Mouse (Mus musculus): Measurements from ENCODE around the gene Inf2. TPM values are rescaled to one million over a fixed set of nuclear protein-coding genes. Genes with fewer than 3 reads are reported as not detected.
A peak's percentile ranks its signal among the peaks of the same experiment; 100 is the strongest.

Gene Inf2
- 1.2 and 1.4 TPM in 2 replicates for polyA plus RNA-seq (2014; fragmentation: Nextera tagmentation; extraction: Ambion mirVana)

DNA sequence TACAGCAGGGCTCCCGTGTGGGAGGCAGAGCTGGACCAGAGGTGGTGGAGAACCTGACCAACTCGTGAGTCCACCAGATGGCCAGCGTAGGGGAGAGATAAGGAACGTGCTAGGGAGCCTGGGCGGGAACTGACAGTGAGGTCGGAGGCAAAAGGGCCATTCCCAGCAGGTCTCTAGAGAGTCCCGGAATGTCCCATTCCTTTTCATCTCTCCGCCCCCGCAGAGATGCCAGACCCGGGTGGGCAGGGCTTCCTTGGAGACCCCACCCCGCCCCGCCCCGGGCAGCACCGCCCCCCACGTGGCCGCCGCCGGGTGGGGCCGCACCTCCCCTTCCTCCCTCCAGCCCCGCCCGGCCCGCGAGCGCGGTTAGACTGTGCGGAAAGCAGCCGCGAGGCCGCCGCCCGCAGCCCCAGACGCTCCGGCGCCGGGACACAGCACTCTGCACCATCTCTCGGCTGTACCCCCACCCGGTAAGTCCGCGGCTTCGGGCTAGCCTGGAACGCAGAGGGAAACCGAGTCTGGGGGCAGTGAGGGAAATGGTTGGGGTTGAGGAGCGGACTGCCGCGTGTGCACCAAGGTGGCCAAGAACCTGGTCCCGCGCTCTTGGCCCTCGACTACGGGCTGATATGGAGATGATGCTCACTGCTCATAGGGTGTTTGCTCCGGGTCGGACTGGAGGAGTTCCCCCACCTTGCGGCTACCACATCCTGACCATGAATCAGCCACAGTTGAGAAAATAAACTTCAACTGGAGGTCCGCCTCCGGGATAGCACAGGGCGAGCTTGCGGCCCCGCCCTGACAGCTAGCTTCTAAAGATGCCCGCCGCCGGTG, at the start of gene Inf2:
Gene Inf2 (plus strand): TSS at position 359 of the 831 bp plus-strand sequence.
- under 1% methylated on average over 42 of the region's 60 CpGs for WGBS
- Histone ChIP-seq H3K4me1 (ENCODE audit: control insufficient read depth, insufficient read depth, low read length) (peaks cover 10% of the 10 kb centered on the region), H3K27ac (ENCODE audit: low read depth, low read length) (no peak within 1 kb of the TSS), H3K4me2 (peak within 1 kb of the TSS; percentile 96), H3K36me3 (ENCODE audit: control insufficient read depth, insufficient read depth, low read length) (no peaks in the 10 kb centered on the region), H3K9ac (ENCODE audit: low read length) (peak within 1 kb of the TSS; percentile 59), H3K9me3 (ENCODE audit: control insufficient read depth, low read length) (no peaks in the 10 kb centered on the region), H3K27me3 (ENCODE audit: control insufficient read depth, insufficient read depth, low read length) (peaks cover 31% of the 10 kb centered on the region), H3K4me3 (ENCODE audit: low read depth, low read length) (peak within 1 kb of the TSS; percentile 44)
- ATAC-seq (ENCODE audit: low FRiP score) = peak; percentile 86
- DNase-seq (ENCODE audit: low spot score, missing footprints) = peak; percentile 94

DNA sequence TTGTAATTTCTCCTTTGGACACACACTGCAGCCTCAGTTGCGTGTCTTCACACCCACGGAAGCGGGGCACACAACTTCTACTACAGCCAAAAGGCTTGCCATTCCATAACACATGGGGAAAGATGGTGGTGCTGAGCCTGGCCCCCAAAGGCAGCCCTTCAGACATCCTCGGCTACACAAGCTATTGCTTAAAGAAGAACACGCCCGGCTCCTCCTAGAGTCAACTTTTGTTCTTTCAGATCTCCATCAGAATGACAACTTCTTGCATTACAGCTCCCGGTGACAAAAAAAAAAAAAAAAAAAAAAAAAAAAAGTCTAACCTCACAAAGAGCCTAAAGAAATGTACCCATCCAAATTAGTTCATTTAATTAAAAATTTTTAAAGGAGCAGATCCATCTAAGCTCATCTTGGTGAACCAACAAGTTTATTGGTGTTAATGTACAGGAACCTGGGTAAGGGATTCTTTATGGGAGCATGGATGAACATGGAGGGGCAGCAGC, 49.1 kb upstream of the Inf2 start:
- H3K4me3 ChIP-seq (ENCODE audit: low read depth, low read length) = no peak overlapping the region
- no peak for DNase-seq (ENCODE audit: low spot score, missing footprints)
- no peaks in the 10 kb centered on the region for H3K27me3 ChIP-seq (ENCODE audit: control insufficient read depth, insufficient read depth, low read length)

DNA sequence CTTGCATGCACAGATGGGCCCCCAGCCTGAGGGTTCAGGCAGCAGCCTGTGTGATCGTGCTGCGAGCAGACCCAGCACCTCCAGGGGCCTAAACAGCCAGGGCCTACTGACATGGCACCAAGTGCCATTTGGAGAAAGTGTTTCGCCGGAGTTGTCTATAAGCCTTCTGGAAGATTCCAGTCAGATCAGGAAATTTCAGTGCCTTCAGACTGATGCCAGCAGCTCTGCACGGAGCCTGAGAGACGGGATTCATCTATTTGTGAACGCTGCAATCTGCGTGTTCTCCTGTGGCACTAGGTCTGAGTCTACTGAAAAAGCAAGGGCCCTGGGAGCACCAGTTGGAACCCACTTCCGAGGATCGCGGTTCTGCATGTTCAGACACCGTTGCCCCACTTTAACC, 48.3 kb upstream of the Inf2 start:
- Histone ChIP-seq H3K36me3 (ENCODE audit: control insufficient read depth, insufficient read depth, low read length) (no peaks in the 10 kb centered on the region), H3K9me3 (ENCODE audit: control insufficient read depth, low read length) (no peaks in the 10 kb centered on the region), H3K4me1 (ENCODE audit: control insufficient read depth, insufficient read depth, low read length) (peaks cover 31% of the 10 kb centered on the region), H3K27me3 (ENCODE audit: control insufficient read depth, insufficient read depth, low read length) (no peaks in the 10 kb centered on the region), H3K27ac (ENCODE audit: low read depth, low read length) (no peak overlapping the region), H3K4me3 (ENCODE audit: low read depth, low read length) (no peak overlapping the region), H3K9ac (ENCODE audit: low read length) (no peak overlapping the region), H3K4me2 (no peak overlapping the region)
- 90% methylated on average over 12 of the region's 12 CpGs for WGBS
- ATAC-seq (ENCODE audit: low FRiP score) = no peak
- no peak for DNase-seq (ENCODE audit: low spot score, missing footprints)

More for the DNA sequence above, 49.1 kb upstream of the Inf2 start:
- Histone ChIP-seq H3K27ac (ENCODE audit: low read depth, low read length) (no peak overlapping the region), H3K9ac (ENCODE audit: low read length) (no peak overlapping the region), H3K9me3 (ENCODE audit: control insufficient read depth, low read length) (no peaks in the 10 kb centered on the region), H3K4me1 (ENCODE audit: control insufficient read depth, insufficient read depth, low read length) (peaks cover 24% of the 10 kb centered on the region), H3K36me3 (ENCODE audit: control insufficient read depth, insufficient read depth, low read length) (no peaks in the 10 kb centered on the region), H3K4me2 (no peak overlapping the region)
- ATAC-seq (ENCODE audit: low FRiP score) = no peak
- 90% methylated on average over 7 of the region's 7 CpGs for WGBS

DNA sequence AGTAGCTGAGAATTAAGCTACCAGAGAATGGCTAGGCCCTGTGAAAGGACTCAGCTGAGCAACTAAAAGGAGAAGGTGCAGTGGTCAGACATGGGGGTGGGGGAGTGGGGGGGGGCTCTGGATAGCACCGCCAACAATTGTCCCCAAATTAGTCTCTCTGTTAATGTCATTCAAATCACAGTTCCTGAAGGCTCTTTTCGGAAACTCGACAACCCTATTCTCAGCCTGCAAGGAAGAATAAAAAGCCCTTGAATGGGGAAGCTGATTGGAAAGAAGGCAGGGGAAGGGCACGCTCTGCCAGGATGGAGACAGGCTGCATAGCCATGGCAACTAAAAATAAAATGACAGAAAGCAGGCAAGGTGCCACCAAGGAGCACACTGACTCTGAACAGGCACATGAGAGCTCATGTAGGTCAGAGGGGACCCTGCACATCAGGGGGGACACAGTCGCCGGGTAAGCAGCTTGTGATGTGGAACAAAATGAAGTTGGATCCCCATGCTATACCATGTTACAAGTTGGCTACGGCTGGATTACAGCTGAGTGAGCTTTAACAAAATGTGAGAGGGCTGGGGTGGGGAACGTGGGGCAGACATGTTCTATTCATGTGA, 47.0 kb upstream of the Inf2 start:
- no peaks in the 10 kb centered on the region for H3K27me3 ChIP-seq (ENCODE audit: control insufficient read depth, insufficient read depth, low read length)
- H3K4me3 ChIP-seq (ENCODE audit: low read depth, low read length) = no peak overlapping the region
- ATAC-seq (ENCODE audit: low FRiP score) (peak; percentile 50), DNase-seq (ENCODE audit: low spot score, missing footprints) (peak; percentile 90)
- H3K9me3 ChIP-seq (ENCODE audit: control insufficient read depth, low read length) = no peaks in the 10 kb centered on the region
- no peak overlapping the region for H3K4me2 ChIP-seq
- peak overlapping the region; percentile 30 for H3K9ac ChIP-seq (ENCODE audit: low read length)
- H3K4me1 ChIP-seq (ENCODE audit: control insufficient read depth, insufficient read depth, low read length) = peaks cover 36% of the 10 kb centered on the region
- H3K36me3 ChIP-seq (ENCODE audit: control insufficient read depth, insufficient read depth, low read length) = no peaks in the 10 kb centered on the region
- 12% methylated on average over 8 of the region's 8 CpGs for WGBS
- H3K27ac ChIP-seq (ENCODE audit: low read depth, low read length) = peak overlapping the region; percentile 57

DNA sequence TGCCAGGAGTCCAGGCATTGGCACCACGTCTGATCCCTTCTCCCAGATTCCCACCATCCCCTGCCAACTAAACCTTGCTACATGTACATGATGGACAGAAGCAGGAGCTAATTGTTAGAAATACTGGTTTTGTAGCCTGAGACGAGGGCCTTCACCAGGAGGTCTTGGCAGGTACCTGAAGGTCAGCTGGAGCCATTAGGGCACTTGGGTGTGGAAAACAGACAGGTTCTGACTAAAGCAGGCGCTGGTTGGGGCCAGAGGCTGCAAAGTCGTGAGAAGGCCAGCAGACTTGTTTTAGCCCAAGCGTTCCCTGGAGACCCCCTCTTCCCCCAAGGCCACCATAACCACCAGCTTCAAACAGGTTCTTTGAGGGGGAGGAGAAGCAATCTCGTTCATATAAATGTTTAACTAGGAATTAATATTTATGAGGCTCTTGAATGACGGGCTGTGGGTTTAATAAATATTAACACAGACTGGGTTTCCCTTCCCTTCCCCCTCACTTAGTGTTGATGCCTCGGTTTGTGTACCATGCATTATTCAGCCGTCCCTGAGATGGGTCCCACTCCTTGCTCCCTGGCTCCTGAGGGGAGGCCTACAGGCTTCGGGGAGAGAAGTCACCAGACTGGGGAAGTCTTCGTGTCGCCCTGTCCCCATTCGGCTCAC, 46.2 kb upstream of the Inf2 start:
- no peak overlapping the region for H3K4me2 ChIP-seq
- no peaks in the 10 kb centered on the region for H3K9me3 ChIP-seq (ENCODE audit: control insufficient read depth, low read length)
- no peaks in the 10 kb centered on the region for H3K27me3 ChIP-seq (ENCODE audit: control insufficient read depth, insufficient read depth, low read length)
- WGBS = 54% methylated on average over 13 of the region's 13 CpGs
- peak overlapping the region; percentile 30 for H3K9ac ChIP-seq (ENCODE audit: low read length)
- DNase-seq (ENCODE audit: low spot score, missing footprints) (peak; percentile 91), ATAC-seq (ENCODE audit: low FRiP score) (peak; percentile 71)
- H3K36me3 ChIP-seq (ENCODE audit: control insufficient read depth, insufficient read depth, low read length) = no peaks in the 10 kb centered on the region
- H3K4me1 ChIP-seq (ENCODE audit: control insufficient read depth, insufficient read depth, low read length) = peaks cover 36% of the 10 kb centered on the region
- H3K27ac ChIP-seq (ENCODE audit: low read depth, low read length) = peak overlapping the region; percentile 57
- H3K4me3 ChIP-seq (ENCODE audit: low read depth, low read length) = no peak overlapping the region

DNA sequence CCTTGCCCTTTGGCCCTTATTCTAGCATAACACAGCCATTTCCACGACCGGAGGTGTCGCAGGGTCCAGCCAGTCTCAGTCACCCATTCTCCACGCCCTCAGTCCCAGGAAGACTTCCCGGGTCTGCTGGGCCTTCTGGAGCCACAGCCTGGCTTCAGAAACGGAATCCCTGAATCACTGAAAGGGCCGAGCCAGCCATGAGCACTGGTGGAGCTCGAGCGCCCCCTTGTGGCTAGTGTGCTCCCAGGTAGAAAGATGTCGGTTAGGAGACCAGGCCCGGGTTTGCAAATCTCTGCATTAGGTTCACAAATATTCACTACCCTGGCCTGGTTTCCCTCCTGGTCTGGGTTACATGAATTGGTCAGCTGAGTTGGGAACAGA, 45.7 kb upstream of the Inf2 start:
- DNase-seq (ENCODE audit: low spot score, missing footprints) (peak; percentile 99), ATAC-seq (ENCODE audit: low FRiP score) (peak; percentile 74)
- Histone ChIP-seq H3K27ac (ENCODE audit: low read depth, low read length) (peak overlapping the region; percentile 57; the same call in 1 of the 2 replicates), H3K9ac (ENCODE audit: low read length) (0 out of 2 replicates have a peak overlapping the region, but pooled peaks have one; percentile 14), H3K27me3 (ENCODE audit: control insufficient read depth, insufficient read depth, low read length) (no peaks in the 10 kb centered on the region), H3K4me1 (ENCODE audit: control insufficient read depth, insufficient read depth, low read length) (peaks cover 36% of the 10 kb centered on the region), H3K36me3 (ENCODE audit: control insufficient read depth, insufficient read depth, low read length) (no peaks in the 10 kb centered on the region), H3K9me3 (ENCODE audit: control insufficient read depth, low read length) (no peaks in the 10 kb centered on the region), H3K4me3 (ENCODE audit: low read depth, low read length) (no peak overlapping the region), H3K4me2 (no peak overlapping the region)
- 5% methylated on average over 11 of the region's 11 CpGs for WGBS

DNA sequence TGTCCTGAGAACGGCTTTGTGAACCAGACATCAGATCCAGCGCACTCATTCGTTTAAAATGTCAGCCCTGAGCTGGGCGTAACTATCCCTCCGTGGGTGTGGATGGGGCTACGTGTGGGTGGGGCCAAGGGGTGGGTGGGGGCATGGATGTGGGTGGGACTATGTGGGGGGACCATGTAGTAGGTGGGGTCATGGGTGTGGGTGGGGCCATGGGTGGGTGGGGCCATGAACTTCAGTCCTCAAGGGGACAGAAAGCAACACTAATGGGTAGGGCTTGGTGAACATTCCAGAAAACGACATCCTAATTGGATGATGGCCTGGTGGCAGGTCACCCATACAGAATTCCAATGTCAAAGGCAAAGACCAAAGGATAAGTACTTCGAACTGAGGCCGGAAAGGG, 44.6 kb upstream of the Inf2 start:
- WGBS = 77% methylated on average over 9 of the region's 9 CpGs
- Histone ChIP-seq H3K27ac (ENCODE audit: low read depth, low read length) (no peak overlapping the region), H3K9me3 (ENCODE audit: control insufficient read depth, low read length) (no peaks in the 10 kb centered on the region), H3K36me3 (ENCODE audit: control insufficient read depth, insufficient read depth, low read length) (no peaks in the 10 kb centered on the region), H3K4me1 (ENCODE audit: control insufficient read depth, insufficient read depth, low read length) (peaks cover 36% of the 10 kb centered on the region), H3K9ac (ENCODE audit: low read length) (no peak overlapping the region), H3K27me3 (ENCODE audit: control insufficient read depth, insufficient read depth, low read length) (no peaks in the 10 kb centered on the region), H3K4me2 (no peak overlapping the region), H3K4me3 (ENCODE audit: low read depth, low read length) (no peak overlapping the region)
- DNase-seq (ENCODE audit: low spot score, missing footprints) (no peak), ATAC-seq (ENCODE audit: low FRiP score) (no peak)

DNA sequence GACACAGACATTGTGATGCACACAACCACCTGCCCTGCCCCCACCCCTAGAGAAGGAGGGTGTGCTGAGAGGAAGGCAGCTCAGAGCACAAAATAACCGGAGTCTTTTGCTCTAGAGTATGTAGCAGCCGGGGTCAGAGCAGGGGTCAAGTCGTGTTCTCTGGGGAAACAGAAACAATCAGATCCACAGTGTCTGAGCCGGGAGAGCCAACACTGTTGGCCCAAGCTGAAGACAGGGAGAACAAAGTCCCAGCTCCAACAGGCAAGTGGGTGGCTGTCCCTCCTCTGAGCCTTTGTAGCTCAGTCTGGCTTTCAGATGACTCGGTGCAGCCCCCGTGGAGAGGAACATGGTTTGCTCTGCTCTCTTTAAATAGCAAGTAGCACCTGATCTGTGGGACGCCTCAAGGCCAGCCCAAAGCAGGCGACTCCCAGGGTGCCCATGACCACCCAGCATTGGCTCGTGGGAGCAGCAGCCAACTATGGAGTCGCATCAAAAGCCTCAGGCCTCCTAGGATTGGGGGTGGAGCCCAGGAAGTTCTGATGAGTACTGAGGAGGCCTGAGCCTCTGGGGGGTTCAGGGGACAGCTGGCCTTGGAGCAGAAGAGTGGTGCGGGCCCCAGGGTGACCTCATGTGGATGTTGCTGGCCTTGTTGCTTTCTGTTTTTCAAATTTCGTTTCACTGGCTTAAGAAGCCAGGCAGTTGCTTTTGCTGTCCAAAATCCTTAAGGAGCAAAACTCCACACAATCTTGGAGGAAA, 43.5 kb upstream of the Inf2 start:
- H3K4me3 ChIP-seq (ENCODE audit: low read depth, low read length) = no peak overlapping the region
- 24% methylated on average over 12 of the region's 12 CpGs for WGBS
- H3K9me3 ChIP-seq (ENCODE audit: control insufficient read depth, low read length) = no peaks in the 10 kb centered on the region
- H3K36me3 ChIP-seq (ENCODE audit: control insufficient read depth, insufficient read depth, low read length) = no peaks in the 10 kb centered on the region
- DNase-seq (ENCODE audit: low spot score, missing footprints) (no peak), ATAC-seq (ENCODE audit: low FRiP score) (no peak)
- no peak overlapping the region; the same call in 1 of the 2 replicates for H3K9ac ChIP-seq (ENCODE audit: low read length)
- no peaks in the 10 kb centered on the region for H3K27me3 ChIP-seq (ENCODE audit: control insufficient read depth, insufficient read depth, low read length)
- H3K4me2 ChIP-seq = no peak overlapping the region
- peaks cover 36% of the 10 kb centered on the region for H3K4me1 ChIP-seq (ENCODE audit: control insufficient read depth, insufficient read depth, low read length)
- 0 out of 2 replicates have a peak overlapping the region, but pooled peaks have one; percentile 31 for H3K27ac ChIP-seq (ENCODE audit: low read depth, low read length)
